Mouse (Mus musculus): ENCODE measurements around the gene Lgi4.

DNA sequence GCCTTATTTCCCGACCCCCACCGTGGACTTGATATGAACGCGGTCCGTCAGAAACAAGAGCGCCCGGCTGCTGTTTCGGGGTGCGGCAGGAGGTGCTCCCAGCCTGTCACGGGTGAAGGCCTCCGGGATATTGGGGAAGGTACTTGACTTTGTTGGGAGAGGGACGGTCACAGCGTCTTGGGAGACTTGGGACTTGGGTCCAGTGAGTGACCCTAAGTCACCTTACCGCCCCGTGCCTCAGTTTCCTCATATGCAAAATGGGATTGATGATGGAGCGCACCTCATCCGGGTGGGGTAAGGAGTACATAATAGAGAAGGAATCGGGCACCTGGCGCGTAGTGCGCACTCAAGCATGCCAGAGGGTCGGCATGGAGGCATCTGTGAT lies 6.9 kb upstream of the Lgi4 start:
- TF ChIP-seq POLR2A (IDR thresholded peaks at IDR 0.05; ENCODE audit: low read depth, low read length) = no peak
- TF ChIP-seq CTCF (IDR thresholded peaks at IDR 0.05; ENCODE audit: extremely low read depth, insufficient read length, insufficient replicate concordance, low read depth, low read length) = no peak

Measured in small intestine, adult 2 months (tissue).